Mouse (Mus musculus): ENCODE results near the gene Cldn10. TPM values are rescaled to one million over a fixed set of nuclear protein-coding genes. Genes with fewer than 3 reads are reported as not detected.
"Not testable (repeated sequence)": the region's sequence is repeated elsewhere in the genome, so short reads cannot be mapped to it uniquely, and the experiment has no call there.

Cldn10 gene
- polyA plus RNA-seq, 1 experiment from 2014 or later, result 2.6 TPM

DNA sequence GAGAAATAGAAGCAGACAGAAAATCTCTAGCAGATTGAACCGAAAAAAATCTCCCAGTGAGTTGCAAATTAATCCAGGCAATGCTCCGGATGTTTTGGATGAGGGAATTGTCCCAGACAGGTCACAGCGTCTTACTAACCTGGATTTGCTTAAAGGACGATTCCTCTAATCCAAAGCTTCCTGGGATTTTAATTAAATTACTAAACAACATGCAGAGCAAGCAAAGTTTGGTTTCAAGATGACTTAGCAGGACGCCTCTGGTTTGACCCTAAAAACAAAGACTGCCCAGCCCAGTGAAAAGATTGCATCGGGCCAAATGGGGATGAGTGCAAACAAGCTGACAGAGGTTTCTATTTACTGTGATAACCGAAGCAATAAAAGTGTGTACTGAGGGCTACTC is 16.2 kb downstream of the Cldn10 start:
- WGBS, result 42% methylated on average over 7 of the region's 7 CpGs
- no peaks in the 10 kb centered on the region for H3K36me3 ChIP-seq
- peaks cover 6% of the 10 kb centered on the region for H3K4me1 ChIP-seq (replicated peaks)
- no peak overlapping the region for H3K4me3 ChIP-seq
- no peaks in the 10 kb centered on the region; the same call in 1 of the 2 replicates for H3K27me3 ChIP-seq
- H3K9me3 ChIP-seq (replicated peaks), result no peaks in the 10 kb centered on the region
- no peak overlapping the region for H3K27ac ChIP-seq
- ATAC-seq (replicated peaks; ENCODE audit: insufficient number of reproducible peaks, insufficient read depth, low FRiP score, low read depth), result no peak
- H3K4me2 ChIP-seq, result no peak overlapping the region
- H3K9ac ChIP-seq, result no peak overlapping the region

DNA sequence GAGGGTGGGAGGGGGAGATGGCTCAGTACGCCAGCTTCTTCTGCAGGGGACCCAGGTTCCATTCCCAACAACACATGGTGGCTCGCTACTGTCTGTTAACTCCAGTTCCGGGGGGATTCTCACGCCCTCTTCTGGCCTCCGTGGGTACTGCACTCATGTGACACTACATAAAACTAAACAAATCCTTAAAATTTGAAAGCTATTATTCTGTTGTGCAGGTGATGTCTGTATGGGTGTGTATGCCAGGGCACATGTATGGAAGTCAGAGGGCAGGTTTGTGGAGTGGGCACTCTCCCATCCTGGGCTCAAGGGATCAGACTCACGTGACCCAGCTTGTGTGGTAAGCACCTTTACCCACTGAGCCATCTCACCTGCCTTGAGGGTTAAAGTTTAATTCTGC is 16.6 kb downstream of the Cldn10 start:
- Histone ChIP-seq H3K4me1 (replicated peaks) (peaks cover 10% of the 10 kb centered on the region), H3K27ac (no peak overlapping the region), H3K4me3 (no peak overlapping the region), H3K9ac (no peak overlapping the region), H3K27me3 (no peaks in the 10 kb centered on the region; the same call in 1 of the 2 replicates), H3K4me2 (no peak overlapping the region), H3K9me3 (replicated peaks) (no peaks in the 10 kb centered on the region), H3K36me3 (no peaks in the 10 kb centered on the region)
- ATAC-seq (replicated peaks; ENCODE audit: insufficient number of reproducible peaks, insufficient read depth, low FRiP score, low read depth), result no peak
- WGBS, result 36% methylated on average over 6 of the region's 6 CpGs

DNA sequence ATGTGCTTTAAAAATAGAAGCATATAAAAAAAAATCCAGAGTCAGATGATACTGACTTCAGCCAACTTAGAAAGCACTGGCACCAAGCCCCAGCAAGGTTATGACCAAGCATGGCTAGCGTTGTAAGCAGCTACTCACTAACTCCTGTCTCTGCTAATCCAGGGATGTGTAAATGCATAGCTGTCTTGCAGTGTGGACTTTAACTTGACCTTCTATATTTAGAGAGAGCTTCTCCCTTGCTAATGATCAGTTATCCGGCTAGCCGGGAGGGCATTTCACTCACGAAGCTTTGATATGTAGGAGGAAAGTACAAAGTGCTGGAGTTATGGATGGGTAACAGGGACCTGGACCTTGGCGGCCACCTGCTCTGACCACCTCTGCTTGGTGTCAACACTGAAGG is 19.9 kb downstream of the Cldn10 start:
- WGBS, result 49% methylated on average over 5 of the region's 5 CpGs
- no peak overlapping the region for H3K9ac ChIP-seq
- no peaks in the 10 kb centered on the region for H3K27me3 ChIP-seq
- H3K27ac ChIP-seq, result no peak overlapping the region
- no peak overlapping the region for H3K4me2 ChIP-seq
- no peak for ATAC-seq (replicated peaks; ENCODE audit: insufficient number of reproducible peaks, insufficient read depth, low FRiP score, low read depth)
- H3K9me3 ChIP-seq (replicated peaks), result no peaks in the 10 kb centered on the region
- H3K4me3 ChIP-seq, result no peak overlapping the region
- no peaks in the 10 kb centered on the region for H3K36me3 ChIP-seq
- peaks cover 14% of the 10 kb centered on the region for H3K4me1 ChIP-seq (replicated peaks)

DNA sequence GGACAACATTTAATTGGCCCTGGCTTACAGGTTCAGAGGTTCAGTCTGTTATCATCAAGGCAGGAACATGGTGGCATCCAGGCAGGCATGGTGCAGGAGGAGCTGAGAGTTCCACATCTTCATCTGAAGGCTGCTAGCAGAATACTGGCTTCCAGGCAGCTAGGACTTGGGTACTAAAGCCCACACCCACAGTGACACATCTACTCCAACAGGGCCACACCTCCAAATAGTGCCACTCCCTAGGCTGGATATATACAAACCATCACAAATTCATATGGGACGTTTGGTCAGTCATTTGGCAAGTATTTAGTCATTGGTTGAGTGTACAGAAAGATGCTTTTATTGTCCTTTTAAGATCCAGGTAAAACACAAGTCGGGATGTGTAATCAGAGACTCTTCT is 20.5 kb downstream of the Cldn10 start:
- not testable (repeated sequence) for ATAC-seq (replicated peaks; ENCODE audit: insufficient number of reproducible peaks, insufficient read depth, low FRiP score, low read depth); H3K36me3 ChIP-seq; H3K27ac ChIP-seq; H3K4me3 ChIP-seq; H3K4me2 ChIP-seq; H3K27me3 ChIP-seq; H3K9ac ChIP-seq; H3K9me3 ChIP-seq (replicated peaks)
- 74% methylated on average over 2 of the region's 2 CpGs for WGBS
- H3K4me1 ChIP-seq (replicated peaks), result peaks cover 14% of the 10 kb centered on the region

DNA sequence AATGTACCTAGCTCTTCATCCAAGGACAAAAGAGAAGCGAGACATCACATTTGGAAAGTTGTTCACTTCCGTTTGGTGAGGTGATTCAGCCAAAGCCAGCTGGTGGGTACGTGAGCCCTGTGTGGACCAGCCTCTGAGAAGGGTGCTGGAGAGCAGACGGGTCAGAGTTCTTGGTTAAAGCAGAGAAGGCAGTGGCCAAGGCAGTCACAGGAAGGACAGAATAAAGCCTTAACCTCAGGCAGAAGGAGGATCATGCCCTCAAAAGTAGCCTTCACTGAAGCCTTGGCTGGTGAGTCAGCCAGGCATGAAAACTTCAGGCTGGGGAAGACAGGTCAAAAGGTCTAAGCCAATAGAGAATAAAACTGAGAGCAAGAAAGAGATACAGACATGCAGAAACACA is 22.0 kb downstream of the Cldn10 start:
- no peaks in the 10 kb centered on the region for H3K9me3 ChIP-seq (replicated peaks)
- peaks cover 14% of the 10 kb centered on the region for H3K4me1 ChIP-seq (replicated peaks)
- no peak overlapping the region for H3K4me3 ChIP-seq
- H3K27me3 ChIP-seq, result peaks cover 12% of the 10 kb centered on the region; the same call in 1 of the 2 replicates
- WGBS, result 72% methylated on average over 4 of the region's 4 CpGs
- H3K9ac ChIP-seq, result no peak overlapping the region
- no peak for ATAC-seq (replicated peaks; ENCODE audit: insufficient number of reproducible peaks, insufficient read depth, low FRiP score, low read depth)
- no peaks in the 10 kb centered on the region for H3K36me3 ChIP-seq
- no peak overlapping the region for H3K27ac ChIP-seq
- no peak overlapping the region for H3K4me2 ChIP-seq

DNA sequence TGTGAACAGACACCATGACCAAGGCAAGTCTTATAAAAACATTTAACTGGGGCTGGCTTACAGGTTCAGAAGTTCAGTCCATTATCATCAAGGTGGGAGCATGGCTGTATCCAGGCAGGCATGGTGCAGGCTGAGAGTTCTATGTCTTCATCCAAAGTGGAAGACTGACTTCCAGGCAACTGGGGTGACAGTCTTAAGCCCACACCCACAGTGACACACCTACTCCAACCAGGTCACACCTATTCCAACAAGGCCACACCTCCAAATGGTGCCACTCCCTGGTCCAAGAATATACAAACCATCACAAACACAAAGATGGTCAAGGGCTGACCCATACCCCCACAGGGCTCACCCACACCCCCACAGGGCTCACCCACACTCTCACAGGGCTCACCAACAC is 23.5 kb downstream of the Cldn10 start:
- H3K9ac ChIP-seq; H3K27ac ChIP-seq; H3K4me2 ChIP-seq; H3K9me3 ChIP-seq (replicated peaks); ATAC-seq (replicated peaks; ENCODE audit: insufficient number of reproducible peaks, insufficient read depth, low FRiP score, low read depth); H3K36me3 ChIP-seq; H3K4me3 ChIP-seq: not testable (repeated sequence)
- Histone ChIP-seq H3K4me1 (replicated peaks) (peaks cover 14% of the 10 kb centered on the region), H3K27me3 (peaks cover 16% of the 10 kb centered on the region)

DNA sequence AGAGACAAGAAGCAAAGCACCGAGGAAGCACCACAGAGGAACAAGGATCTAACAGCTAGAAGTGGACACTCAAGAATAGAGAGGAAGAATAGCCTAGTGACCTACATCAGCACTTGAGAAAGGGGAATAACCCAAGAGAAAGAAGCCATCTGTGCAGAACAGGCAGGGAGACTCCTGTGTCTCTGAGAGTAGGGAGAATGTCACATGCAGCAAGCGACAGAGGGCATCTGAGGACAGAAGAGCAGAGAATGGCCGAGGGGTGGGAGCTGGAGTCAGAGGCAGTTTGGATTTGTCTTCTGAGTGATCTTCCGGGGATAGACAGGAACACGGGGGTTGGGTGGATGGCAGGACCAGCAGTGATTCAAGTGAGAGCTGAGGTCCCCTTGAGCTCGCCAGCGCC is 25.4 kb downstream of the Cldn10 start:
- no peak overlapping the region for H3K27ac ChIP-seq
- H3K27me3 ChIP-seq, result peaks cover 16% of the 10 kb centered on the region
- H3K4me2 ChIP-seq, result no peak overlapping the region
- ATAC-seq (replicated peaks; ENCODE audit: insufficient number of reproducible peaks, insufficient read depth, low FRiP score, low read depth), result no peak
- H3K4me1 ChIP-seq (replicated peaks), result peaks cover 11% of the 10 kb centered on the region
- H3K4me3 ChIP-seq, result no peak overlapping the region
- no peak overlapping the region for H3K9ac ChIP-seq
- WGBS, result 62% methylated on average over 7 of the region's 7 CpGs
- no peaks in the 10 kb centered on the region for H3K9me3 ChIP-seq (replicated peaks)
- H3K36me3 ChIP-seq, result no peaks in the 10 kb centered on the region

DNA sequence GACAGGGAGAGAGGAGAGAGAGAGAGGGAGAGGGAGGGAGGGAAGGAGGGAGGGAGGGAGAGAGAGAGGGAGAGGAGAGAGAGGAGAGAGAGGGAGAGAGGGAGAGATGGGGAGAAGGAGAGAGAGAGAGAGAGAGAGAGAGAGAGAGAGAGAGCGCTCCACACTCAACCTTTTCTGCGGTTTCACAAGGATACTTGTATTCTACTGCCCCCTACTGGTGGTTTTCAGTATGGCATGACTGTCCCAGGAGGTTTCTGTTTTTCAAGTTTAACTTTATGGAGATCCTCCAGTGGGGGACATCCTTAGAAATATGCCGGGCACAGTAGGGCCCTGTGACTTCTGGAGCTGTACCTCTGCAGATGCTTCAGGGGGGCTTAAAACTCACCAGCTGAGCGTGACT is 28.8 kb downstream of the Cldn10 start:
- H3K27ac ChIP-seq, result no peak overlapping the region
- WGBS, result 17% methylated on average over 4 of the region's 4 CpGs
- ATAC-seq (replicated peaks; ENCODE audit: insufficient number of reproducible peaks, insufficient read depth, low FRiP score, low read depth), result no peak
- H3K9me3 ChIP-seq (replicated peaks), result no peaks in the 10 kb centered on the region
- peaks cover 16% of the 10 kb centered on the region for H3K27me3 ChIP-seq
- H3K36me3 ChIP-seq, result no peaks in the 10 kb centered on the region
- H3K9ac ChIP-seq, result no peak overlapping the region
- no peak overlapping the region for H3K4me2 ChIP-seq
- H3K4me1 ChIP-seq (replicated peaks), result no peaks in the 10 kb centered on the region
- no peak overlapping the region for H3K4me3 ChIP-seq

DNA sequence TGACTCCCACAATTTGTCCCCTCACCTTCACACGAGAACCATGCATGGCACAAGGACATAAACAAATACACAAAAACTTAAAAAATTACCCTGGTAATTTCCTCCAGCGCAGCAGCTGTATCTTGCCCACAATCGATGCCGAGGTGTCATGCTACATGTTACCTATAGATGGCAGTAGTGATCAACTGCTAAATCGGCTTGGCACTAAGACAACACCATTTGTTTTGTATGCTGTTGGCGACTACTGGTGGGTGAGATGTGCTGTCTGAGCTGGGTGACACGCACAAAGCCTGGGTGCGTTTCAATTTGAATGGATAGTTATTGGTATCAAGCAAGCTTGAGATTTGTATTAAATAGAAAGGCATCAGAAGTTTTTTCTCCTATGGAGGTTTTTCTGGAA is 32.4 kb downstream of the Cldn10 start:
- Histone ChIP-seq H3K4me3 (no peak overlapping the region), H3K27ac (no peak overlapping the region), H3K4me2 (no peak overlapping the region), H3K27me3 (peaks cover 3% of the 10 kb centered on the region; the same call in 1 of the 2 replicates), H3K36me3 (no peaks in the 10 kb centered on the region), H3K9me3 (replicated peaks) (no peaks in the 10 kb centered on the region), H3K4me1 (replicated peaks) (no peaks in the 10 kb centered on the region), H3K9ac (no peak overlapping the region)
- 8% methylated on average over 8 of the region's 8 CpGs for WGBS
- ATAC-seq (replicated peaks; ENCODE audit: insufficient number of reproducible peaks, insufficient read depth, low FRiP score, low read depth), result no peak

DNA sequence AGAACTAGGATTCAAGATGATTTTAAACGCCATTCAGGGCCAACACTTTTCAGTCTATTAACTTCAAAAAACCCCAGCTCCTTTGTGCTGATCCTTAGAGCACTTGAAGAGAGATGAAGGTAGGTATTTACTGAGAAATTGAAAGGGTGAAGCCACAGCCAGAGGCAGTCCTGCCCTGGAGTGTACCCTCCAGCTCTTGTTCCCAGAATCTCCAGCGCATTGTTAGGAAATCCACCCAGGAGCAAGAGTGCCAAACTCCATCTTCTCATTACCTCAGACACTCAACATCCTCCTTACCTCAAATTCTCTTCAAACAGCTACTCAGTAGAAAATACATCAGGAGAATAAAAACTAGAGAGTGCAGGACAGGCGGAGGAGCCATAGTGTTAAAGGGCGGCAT is 35.1 kb downstream of the Cldn10 start:
- no peaks in the 10 kb centered on the region for H3K9me3 ChIP-seq (replicated peaks)
- H3K4me3 ChIP-seq, result no peak overlapping the region
- 80% methylated on average over 4 of the region's 4 CpGs for WGBS
- no peaks in the 10 kb centered on the region for H3K36me3 ChIP-seq
- H3K27me3 ChIP-seq, result no peaks in the 10 kb centered on the region
- no peak for ATAC-seq (replicated peaks; ENCODE audit: insufficient number of reproducible peaks, insufficient read depth, low FRiP score, low read depth)
- no peak overlapping the region for H3K9ac ChIP-seq
- H3K4me2 ChIP-seq, result no peak overlapping the region
- no peak overlapping the region for H3K27ac ChIP-seq
- no peaks in the 10 kb centered on the region for H3K4me1 ChIP-seq (replicated peaks)

DNA sequence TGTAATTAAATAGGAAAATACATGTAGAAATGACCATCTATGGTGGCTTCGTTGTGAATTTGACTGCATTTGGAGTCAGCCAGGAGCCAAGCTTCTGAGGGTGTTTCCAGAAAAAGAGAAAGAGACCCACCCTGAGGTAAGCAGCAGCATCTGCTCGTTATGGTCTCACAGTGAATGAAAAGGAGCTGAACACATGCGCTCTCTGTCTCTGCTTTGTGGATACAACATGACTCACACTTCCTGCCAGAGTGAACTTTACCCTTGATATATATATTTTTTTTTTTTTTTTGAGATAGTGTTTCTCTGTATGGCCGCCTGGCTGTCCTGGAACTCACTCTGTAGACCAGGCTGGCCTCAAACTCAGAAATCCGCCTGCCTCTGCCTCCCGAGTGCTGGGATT is 35.6 kb downstream of the Cldn10 start:
- ATAC-seq (replicated peaks; ENCODE audit: insufficient number of reproducible peaks, insufficient read depth, low FRiP score, low read depth), result no peak
- H3K9ac ChIP-seq, result no peak overlapping the region
- no peaks in the 10 kb centered on the region for H3K27me3 ChIP-seq
- WGBS, result 66% methylated on average over 6 of the region's 6 CpGs
- H3K27ac ChIP-seq, result no peak overlapping the region
- H3K4me3 ChIP-seq, result no peak overlapping the region
- H3K36me3 ChIP-seq, result no peaks in the 10 kb centered on the region
- no peaks in the 10 kb centered on the region for H3K4me1 ChIP-seq (replicated peaks)
- H3K9me3 ChIP-seq (replicated peaks), result no peaks in the 10 kb centered on the region
- H3K4me2 ChIP-seq, result no peak overlapping the region

DNA sequence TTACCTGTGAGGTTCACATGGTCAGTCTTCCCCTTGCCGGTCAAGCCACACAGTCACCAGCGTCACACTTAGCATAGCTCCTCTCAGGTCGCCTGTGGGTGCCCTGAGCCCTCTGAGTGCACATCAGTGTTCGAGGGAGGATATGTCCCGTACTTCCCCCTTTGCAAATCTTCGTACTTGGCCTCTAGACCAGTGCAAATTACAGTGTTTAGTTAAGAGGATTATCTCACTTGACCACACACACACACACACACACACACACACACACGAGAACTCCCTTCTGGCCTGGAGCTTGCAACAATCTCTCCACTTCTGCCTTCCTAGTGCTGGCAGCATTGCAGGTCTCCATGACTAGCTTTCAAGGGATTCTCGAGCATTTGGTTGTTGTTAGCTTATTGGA is 38.6 kb downstream of the Cldn10 start:
- H3K9me3 ChIP-seq (replicated peaks), result no peaks in the 10 kb centered on the region

More for the DNA sequence above, 38.6 kb downstream of the Cldn10 start:
- no peaks in the 10 kb centered on the region for H3K36me3 ChIP-seq
- H3K9ac ChIP-seq, result no peak overlapping the region
- no peak for ATAC-seq (replicated peaks; ENCODE audit: insufficient number of reproducible peaks, insufficient read depth, low FRiP score, low read depth)
- WGBS, result 71% methylated on average over 8 of the region's 8 CpGs
- H3K27ac ChIP-seq, result no peak overlapping the region
- H3K4me2 ChIP-seq, result no peak overlapping the region
- H3K27me3 ChIP-seq, result no peaks in the 10 kb centered on the region
- no peak overlapping the region for H3K4me3 ChIP-seq
- no peaks in the 10 kb centered on the region for H3K4me1 ChIP-seq (replicated peaks)
